Mouse (Mus musculus) heart, embryonic 16.5 days (tissue): Measurements from ENCODE around the gene Cdk5r2. TPM values are rescaled to one million over a fixed set of nuclear protein-coding genes. Genes with fewer than 3 reads are reported as not detected.

Experiments used
- ATAC-seq: fragments of 200-750 bp; cut with Nextera tagmentation; replicated peaks from 2 replicates; pipeline ENCODE4 v1.8.0; 2017; ENCODE audit warnings: moderate number of reproducible peaks; ENCODE audit not compliant: insufficient read depth, low FRiP score; ENCODE audit errors: extremely low read depth
- H3K27ac ChIP-seq: fragments of 300-500 bp; sonication (generic); 2 replicates; pipeline ENCODE4 v1.5.1; 2014; ENCODE audit warnings: mild to moderate bottlenecking, low read length, control low read depth, moderate library complexity
- H3K27me3 ChIP-seq: fragments of 300-500 bp; sonication (generic); 2 replicates; pipeline ENCODE4 v1.6.1; 2014; ENCODE audit warnings: low read length, mixed read lengths; ENCODE audit not compliant: control insufficient read depth, insufficient read depth
- H3K36me3 ChIP-seq: fragments of 300-500 bp; sonication (generic); 2 replicates; pipeline ENCODE4 v1.6.1; 2014; ENCODE audit not compliant: control insufficient read depth, insufficient read depth
- H3K4me1 ChIP-seq: fragments of 300-500 bp; sonication (generic); 2 replicates; pipeline ENCODE4 v1.6.1; 2014; ENCODE audit warnings: low read length, mixed read lengths; ENCODE audit not compliant: control insufficient read depth, insufficient read depth
- H3K4me2 ChIP-seq: fragments of 300-500 bp; sonication (generic); 2 replicates; pipeline ENCODE4 v1.6.1; 2014; ENCODE audit warnings: low read depth, mild to moderate bottlenecking, control low read depth, low read length
- H3K4me3 ChIP-seq: fragments of 300-500 bp; sonication (generic); 2 replicates; pipeline ENCODE4 v1.5.1; 2014; ENCODE audit warnings: mild to moderate bottlenecking, control low read depth, low read length
- H3K9ac ChIP-seq: fragments of 300-500 bp; sonication (generic); 2 replicates; pipeline ENCODE4 v1.6.1; 2014; ENCODE audit warnings: low read length, control low read depth
- H3K9me3 ChIP-seq: fragments of 300-500 bp; sonication (generic); replicated peaks from 2 replicates; pipeline ENCODE4 v1.6.1; 2016; ENCODE audit warnings: low read length; ENCODE audit not compliant: control insufficient read depth
- WGBS: fragments of 180-500 bp; shearing (Covaris S2); extraction: QIAGEN DNeasy Blood & Tissue Kit; methylation state at CpG from one replicate; pipeline ENCODE4 v1.1.7; 2014; 5-methylcytosine and 5-hydroxymethylcytosine counted together
- polyA plus RNA-seq: library from polyadenylated mRNA; unstranded; fragments of >200 nt; fragmentation: Nextera tagmentation; extraction: Ambion mirVana; gene quantifications from 2 replicates; pipeline ENCODE4 v1.2.1, GENCODE M21; 2015

The Cdk5r2 gene
- polyA plus RNA-seq, 1 experiment from 2014 or later, result not detected

DNA sequence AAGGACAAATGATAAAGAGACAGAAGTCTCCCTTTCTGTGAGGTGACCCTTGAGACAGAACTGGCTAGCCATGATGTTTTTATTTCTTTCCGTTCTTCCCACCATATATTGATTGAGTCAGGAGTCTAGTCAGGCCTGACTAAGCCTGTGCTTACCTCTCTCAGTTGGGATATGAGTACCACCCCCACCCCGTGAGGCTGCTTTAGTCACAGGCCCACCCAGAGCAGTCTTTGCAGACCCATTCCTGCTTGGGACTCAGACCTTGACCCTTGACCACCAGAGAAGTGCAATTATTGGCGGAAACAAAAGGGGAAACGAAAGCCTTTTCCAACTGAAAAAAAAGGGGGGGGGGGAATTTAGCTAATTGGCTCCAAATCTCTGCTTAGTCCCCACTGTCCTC is 2.9 kb downstream of the Cdk5r2 start:
- ATAC-seq, result no peak
- Histone ChIP-seq H3K27me3 (peaks cover 79% of the 10 kb centered on the region), H3K9ac (no peak overlapping the region), H3K4me1 (peaks cover 11% of the 10 kb centered on the region; the same call in 1 of the 2 replicates), H3K9me3 (no peaks in the 10 kb centered on the region), H3K4me2 (peak overlapping the region; percentile 47), H3K4me3 (no peak overlapping the region; the same call in 1 of the 2 replicates), H3K36me3 (no peaks in the 10 kb centered on the region), H3K27ac (no peak overlapping the region)
- 9% methylated on average over 4 of the region's 4 CpGs for WGBS

DNA sequence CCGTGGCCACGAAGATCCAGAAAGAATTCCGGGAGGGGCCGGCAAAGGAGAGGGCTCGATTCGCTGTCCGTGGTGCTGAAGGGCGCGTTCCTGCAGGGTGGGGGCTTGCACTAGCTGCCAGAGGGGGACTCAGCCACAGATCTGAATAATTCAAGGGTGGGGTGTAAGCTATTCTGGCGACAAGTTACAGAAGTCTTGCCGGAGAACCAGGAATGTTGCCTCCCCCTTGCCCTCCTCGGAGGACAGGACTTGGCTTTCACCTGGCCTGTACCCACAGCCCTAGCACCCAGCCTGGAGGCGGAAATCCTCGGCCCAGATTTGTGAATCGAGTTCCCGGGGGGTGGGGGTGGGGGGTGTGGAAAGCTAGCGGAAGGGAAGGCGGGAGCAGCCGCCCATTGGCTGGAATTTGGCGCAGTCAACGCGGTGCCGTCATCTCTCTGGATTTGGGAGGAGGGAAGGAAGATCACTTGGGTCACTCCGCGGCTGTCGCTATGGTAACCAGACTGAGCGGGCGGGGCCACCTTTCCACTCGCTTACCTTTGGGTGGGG is 3.5 kb downstream of the Cdk5r2 start:
- WGBS, result under 1% methylated on average over 29 of the region's 29 CpGs

DNA sequence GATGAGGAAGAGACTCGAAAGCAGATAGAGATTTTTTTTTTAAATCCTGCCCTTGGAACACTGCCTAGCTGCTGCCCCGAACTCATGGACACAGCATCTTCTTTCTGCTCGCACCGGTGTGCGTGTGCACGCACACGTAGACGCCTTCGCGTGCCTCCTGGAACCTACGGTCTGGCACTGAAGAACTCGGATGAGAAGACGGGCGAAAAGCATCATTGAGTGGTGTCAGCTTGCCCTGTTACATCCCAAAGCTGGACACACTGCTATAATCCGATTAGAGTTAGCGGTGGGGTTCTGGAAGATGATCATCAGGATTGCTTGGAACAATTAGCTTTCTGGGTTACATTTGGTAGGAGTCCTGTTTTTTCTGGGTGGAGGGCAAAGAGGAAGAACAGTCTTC is 4.1 kb downstream of the Cdk5r2 start:
- no peaks in the 10 kb centered on the region for H3K36me3 ChIP-seq
- 8% methylated on average over 16 of the region's 16 CpGs for WGBS
- no peak for ATAC-seq
- peaks cover 11% of the 10 kb centered on the region; the same call in 1 of the 2 replicates for H3K4me1 ChIP-seq
- H3K4me3 ChIP-seq, result no peak overlapping the region; the same call in 1 of the 2 replicates
- H3K27ac ChIP-seq, result no peak overlapping the region
- H3K27me3 ChIP-seq, result peaks cover 68% of the 10 kb centered on the region
- no peak overlapping the region; the same call in 1 of the 2 replicates for H3K4me2 ChIP-seq
- H3K9ac ChIP-seq, result no peak overlapping the region
- no peaks in the 10 kb centered on the region for H3K9me3 ChIP-seq

More for the DNA sequence above, 3.5 kb downstream of the Cdk5r2 start:
- no peak overlapping the region for H3K27ac ChIP-seq
- peak overlapping the region; percentile 34 for H3K4me3 ChIP-seq
- no peaks in the 10 kb centered on the region for H3K36me3 ChIP-seq
- no peak; the same call in 1 of the 2 replicates for ATAC-seq
- no peaks in the 10 kb centered on the region for H3K9me3 ChIP-seq
- no peak overlapping the region for H3K9ac ChIP-seq
- H3K4me2 ChIP-seq, result peak overlapping the region; percentile 47
- H3K27me3 ChIP-seq, result peaks cover 74% of the 10 kb centered on the region
- peaks cover 11% of the 10 kb centered on the region; the same call in 1 of the 2 replicates for H3K4me1 ChIP-seq

GRCm38 (mm10) chr1:74859223-74859984 is 4.7 kb downstream of the Cdk5r2 start:
- Histone ChIP-seq H3K9ac (no peak overlapping the region), H3K4me2 (no peak overlapping the region), H3K27ac (no peak overlapping the region), H3K27me3 (peaks cover 62% of the 10 kb centered on the region), H3K36me3 (no peaks in the 10 kb centered on the region), H3K4me1 (peaks cover 11% of the 10 kb centered on the region; the same call in 1 of the 2 replicates), H3K4me3 (no peak overlapping the region), H3K9me3 (no peaks in the 10 kb centered on the region)
- 31% methylated on average over 6 of the region's 6 CpGs for whole genome bisulfite sequencing
- ATAC-seq, result no peak

GRCm38 (mm10) chr1:74861783-74862182 is 7.0 kb downstream of the Cdk5r2 start:
- peaks cover 3% of the 10 kb centered on the region; the same call in 1 of the 2 replicates for H3K4me1 ChIP-seq
- no peak overlapping the region for H3K4me3 ChIP-seq
- peaks cover 43% of the 10 kb centered on the region for H3K27me3 ChIP-seq
- no peak overlapping the region for H3K9ac ChIP-seq
- H3K9me3 ChIP-seq, result no peaks in the 10 kb centered on the region
- H3K36me3 ChIP-seq, result no peaks in the 10 kb centered on the region
- H3K27ac ChIP-seq, result no peak overlapping the region
- H3K4me2 ChIP-seq, result no peak overlapping the region
- no peak for ATAC-seq

DNA sequence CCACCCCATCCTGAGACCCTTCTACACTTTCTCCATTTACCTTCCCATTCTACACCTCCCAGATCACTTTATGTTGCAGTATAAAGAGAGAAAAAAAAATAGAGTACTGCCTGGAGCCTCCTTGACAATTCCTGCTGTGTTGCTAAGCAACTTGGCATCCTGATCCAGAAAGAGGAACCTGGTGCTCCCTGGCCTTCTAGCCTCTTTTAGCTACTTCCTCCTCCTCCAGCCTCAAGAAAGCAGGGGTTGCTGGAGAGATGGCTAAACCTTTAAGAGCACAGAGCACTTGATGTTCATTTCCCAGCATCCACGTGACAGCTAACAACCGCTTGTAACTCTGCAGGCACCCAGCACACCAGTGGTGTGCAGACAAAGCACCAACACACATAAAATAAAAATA is 17.5 kb downstream of the Cdk5r2 start:
- H3K4me3 ChIP-seq, result no peak overlapping the region
- no peaks in the 10 kb centered on the region for H3K9me3 ChIP-seq
- peaks cover 8% of the 10 kb centered on the region for H3K27me3 ChIP-seq
- H3K9ac ChIP-seq, result no peak overlapping the region
- no peak overlapping the region for H3K27ac ChIP-seq
- no peak for ATAC-seq
- 53% methylated on average over 2 of the region's 2 CpGs for WGBS
- no peaks in the 10 kb centered on the region for H3K4me1 ChIP-seq
- H3K36me3 ChIP-seq, result no peaks in the 10 kb centered on the region
- H3K4me2 ChIP-seq, result no peak overlapping the region

DNA sequence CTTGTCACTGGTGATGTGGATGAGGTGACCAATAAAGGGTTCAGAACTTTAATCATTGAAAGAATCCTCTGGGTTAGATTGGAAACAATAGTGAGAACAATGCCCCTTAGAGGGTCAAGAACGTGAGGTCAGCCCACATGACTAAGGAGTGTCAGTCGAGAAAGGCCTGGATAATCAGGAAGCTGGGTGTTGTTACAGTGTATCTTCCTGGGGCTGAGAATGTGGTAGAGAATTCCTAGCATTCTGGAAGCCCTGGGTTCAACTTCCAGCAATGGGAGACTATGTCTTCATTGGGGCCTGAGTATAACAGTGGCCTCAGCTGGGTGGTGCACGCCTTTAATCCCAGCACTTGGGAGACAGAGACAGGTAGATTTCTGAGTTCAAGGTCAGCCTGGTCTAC is 22.5 kb downstream of the Cdk5r2 start:
- WGBS, result 42% methylated on average over 3 of the region's 3 CpGs
- no peak for ATAC-seq
- H3K27me3 ChIP-seq, result peaks cover 31% of the 10 kb centered on the region

GRCm38 (mm10) chr1:74880785-74881360 is 26.1 kb downstream of the Cdk5r2 start:
- 4% methylated on average over 18 of the region's 18 CpGs for WGBS
- H3K9me3 ChIP-seq, result no peaks in the 10 kb centered on the region
- no peak overlapping the region for H3K9ac ChIP-seq
- no peak for ATAC-seq
- peaks cover 15% of the 10 kb centered on the region for H3K4me1 ChIP-seq
- H3K4me2 ChIP-seq, result 0 out of 2 replicates have a peak overlapping the region, but pooled peaks have one; percentile 14
- H3K27me3 ChIP-seq, result peaks cover 60% of the 10 kb centered on the region
- H3K27ac ChIP-seq, result no peak overlapping the region
- no peaks in the 10 kb centered on the region for H3K36me3 ChIP-seq
- 0 out of 2 replicates have a peak overlapping the region, but pooled peaks have one; percentile 11 for H3K4me3 ChIP-seq

More for the DNA sequence above, 22.5 kb downstream of the Cdk5r2 start:
- Histone ChIP-seq H3K27ac (no peak overlapping the region), H3K36me3 (no peaks in the 10 kb centered on the region), H3K4me2 (no peak overlapping the region), H3K4me1 (peaks cover 4% of the 10 kb centered on the region), H3K4me3 (no peak overlapping the region), H3K9ac (no peak overlapping the region), H3K9me3 (no peaks in the 10 kb centered on the region)
